Mouse (Mus musculus): ENCODE measurements around the gene Iqschfp. TPM values are rescaled to one million over a fixed set of nuclear protein-coding genes. Genes with fewer than 3 reads are reported as not detected.

Gene Iqschfp
- total RNA-seq, 2 experiments from 2014 or later: not detected

- DNase-seq (ENCODE audit: low spot score): peak; percentile 18
These were observed 600.5 kb downstream of the Iqschfp start for GRCm38 (mm10) chr3:68492513-68492912.

- DNase-seq (ENCODE audit: low spot score): peak; percentile 29
These were observed 601.1 kb downstream of the Iqschfp start for GRCm38 (mm10) chr3:68493170-68493585.

GRCm38 (mm10) chr3:68493586-68494295, 601.7 kb downstream of the Iqschfp start:
- peak; percentile 58 for DNase-seq (ENCODE audit: low spot score)

- DNase-seq (ENCODE audit: low spot score): peak; percentile 19
These were observed 602.5 kb downstream of the Iqschfp start for GRCm38 (mm10) chr3:68494296-68495095.

- peak; percentile 39 for DNase-seq (ENCODE audit: low spot score)
These were observed 603.2 kb downstream of the Iqschfp start for GRCm38 (mm10) chr3:68495096-68495735.

- no peak for DNase-seq (ENCODE audit: low spot score)
These were observed 603.8 kb downstream of the Iqschfp start for GRCm38 (mm10) chr3:68495736-68496242.

- DNase-seq (ENCODE audit: low spot score): no peak
These were observed 604.5 kb downstream of the Iqschfp start for GRCm38 (mm10) chr3:68496513-68496912.

GRCm38 (mm10) chr3:68499532-68500152, 607.6 kb downstream of the Iqschfp start:
- DNase-seq (ENCODE audit: low spot score): no peak

GRCm38 (mm10) chr3:68504838-68505237, 612.8 kb downstream of the Iqschfp start:
- DNase-seq (ENCODE audit: low spot score): no peak

- peak; percentile 21 for DNase-seq (ENCODE audit: low spot score)
These were observed 614.8 kb downstream of the Iqschfp start for GRCm38 (mm10) chr3:68506769-68507318.

GRCm38 (mm10) chr3:68508629-68509028, 616.6 kb downstream of the Iqschfp start:
- DNase-seq (ENCODE audit: low spot score): peak; percentile 61

GRCm38 (mm10) chr3:68510872-68511271, 618.8 kb downstream of the Iqschfp start:
- no peak for DNase-seq (ENCODE audit: low spot score)

- DNase-seq (ENCODE audit: low spot score): no peak
These were observed 619.7 kb downstream of the Iqschfp start for GRCm38 (mm10) chr3:68511744-68512143.

GRCm38 (mm10) chr3:68512327-68512726, 620.3 kb downstream of the Iqschfp start:
- DNase-seq (ENCODE audit: low spot score): no peak

GRCm38 (mm10) chr3:68513340-68514119, 621.5 kb downstream of the Iqschfp start:
- no peak for DNase-seq (ENCODE audit: low spot score)

- DNase-seq (ENCODE audit: low spot score): no peak
These were observed 622.1 kb downstream of the Iqschfp start for GRCm38 (mm10) chr3:68514120-68514497.

- DNase-seq (ENCODE audit: low spot score): no peak
These were observed 622.7 kb downstream of the Iqschfp start for GRCm38 (mm10) chr3:68514717-68515116.

- DNase-seq (ENCODE audit: low spot score): no peak
These were observed 624.5 kb downstream of the Iqschfp start for GRCm38 (mm10) chr3:68516393-68517081.

GRCm38 (mm10) chr3:68517236-68517635, 625.2 kb downstream of the Iqschfp start:
- DNase-seq (ENCODE audit: low spot score): no peak

- DNase-seq (ENCODE audit: low spot score): no peak
These were observed 626.0 kb downstream of the Iqschfp start for GRCm38 (mm10) chr3:68518041-68518440.
